Mouse (Mus musculus): ENCODE data around the gene Ispd. TPM values are rescaled to one million over a fixed set of nuclear protein-coding genes. Genes with fewer than 3 reads are reported as not detected.

Ispd gene
- polyA plus RNA-seq, 1 experiment from 2014 or later: 8.2 TPM

DNA sequence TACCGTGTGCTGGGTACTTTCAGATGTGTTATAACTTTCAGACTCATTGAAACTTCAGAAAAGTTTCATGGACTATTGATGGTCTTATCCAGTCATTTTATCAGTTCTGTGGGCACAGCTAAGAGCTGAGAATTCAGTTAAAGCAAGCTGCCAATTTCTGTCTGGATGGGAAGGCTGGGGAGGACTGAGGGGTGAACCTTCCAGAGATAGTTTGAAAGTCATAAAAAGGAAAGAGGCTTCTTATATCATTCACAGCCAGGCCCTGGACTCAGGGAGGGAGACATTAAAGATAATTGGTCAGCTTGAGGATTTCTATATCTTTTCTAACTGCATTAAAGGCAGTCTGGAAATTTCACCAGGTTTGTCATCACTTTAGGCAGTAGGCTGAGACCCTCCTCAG, 185.7 kb downstream of the Ispd start:
- Histone ChIP-seq H3K36me3 (ENCODE audit: control insufficient read depth, insufficient read depth, low read length) (no peaks in the 10 kb centered on the region), H3K27ac (ENCODE audit: low read depth, low read length) (no peak overlapping the region), H3K4me1 (replicated peaks; ENCODE audit: control insufficient read depth, insufficient read depth, low read length) (no peaks in the 10 kb centered on the region), H3K4me3 (ENCODE audit: low read depth, low read length) (no peak overlapping the region), H3K4me2 (ENCODE audit: low read depth, low read length, severe bottlenecking) (no peak overlapping the region), H3K9me3 (ENCODE audit: control insufficient read depth, low read length) (no peaks in the 10 kb centered on the region), H3K27me3 (ENCODE audit: control insufficient read depth, insufficient read depth, low read length) (no peaks in the 10 kb centered on the region), H3K9ac (ENCODE audit: low read length) (no peak overlapping the region)
- WGBS: 97% methylated on average over 1 of the region's 1 CpGs
- ATAC-seq (replicated peaks; ENCODE audit: low FRiP score) (no peak), DNase-seq (ENCODE audit: low spot score) (no peak)

DNA sequence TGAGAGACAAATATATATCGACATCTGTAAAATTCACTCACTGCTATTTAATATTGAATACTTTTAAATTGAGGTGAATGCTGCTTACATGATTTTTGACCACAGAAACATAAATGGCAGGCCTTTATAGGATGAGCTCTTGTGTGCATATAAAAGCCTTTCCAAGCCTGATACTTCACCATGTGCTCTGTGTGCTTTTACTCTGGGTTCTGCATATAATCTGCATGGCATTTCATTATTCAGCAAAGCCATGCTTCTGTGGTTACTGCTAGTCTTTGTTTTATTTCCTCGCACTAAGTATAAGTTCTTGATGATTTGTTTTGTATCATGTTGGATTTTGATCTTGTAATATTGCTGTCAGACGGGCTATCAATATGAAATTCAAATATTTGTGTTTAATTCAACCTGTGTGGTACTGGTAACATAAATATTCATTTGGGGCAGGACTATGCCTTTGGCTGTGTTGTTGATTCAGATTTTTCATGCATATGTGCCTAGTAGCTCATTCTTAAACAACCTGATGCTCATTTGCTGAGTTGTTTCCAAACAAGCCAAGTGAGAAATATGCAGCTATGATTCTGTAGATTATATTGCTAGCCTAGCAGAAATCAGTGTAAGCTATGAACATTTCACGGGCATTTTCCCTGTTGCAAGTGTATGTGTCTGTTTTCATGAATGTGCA, 189.3 kb downstream of the Ispd start:
- no peak for ATAC-seq (replicated peaks; ENCODE audit: low FRiP score)
- no peak for DNase-seq (ENCODE audit: low spot score)
- no peaks in the 10 kb centered on the region for H3K36me3 ChIP-seq (ENCODE audit: control insufficient read depth, insufficient read depth, low read length)
- H3K27me3 ChIP-seq (ENCODE audit: control insufficient read depth, insufficient read depth, low read length): no peaks in the 10 kb centered on the region
- H3K27ac ChIP-seq (ENCODE audit: low read depth, low read length): no peak overlapping the region
- no peak overlapping the region for H3K4me2 ChIP-seq (ENCODE audit: low read depth, low read length, severe bottlenecking)
- H3K4me1 ChIP-seq (replicated peaks; ENCODE audit: control insufficient read depth, insufficient read depth, low read length): no peaks in the 10 kb centered on the region
- no peaks in the 10 kb centered on the region for H3K9me3 ChIP-seq (ENCODE audit: control insufficient read depth, low read length)
- no peak overlapping the region for H3K4me3 ChIP-seq (ENCODE audit: low read depth, low read length)
- H3K9ac ChIP-seq (ENCODE audit: low read length): no peak overlapping the region
- WGBS: 86% methylated on average over 4 of the region's 4 CpGs

DNA sequence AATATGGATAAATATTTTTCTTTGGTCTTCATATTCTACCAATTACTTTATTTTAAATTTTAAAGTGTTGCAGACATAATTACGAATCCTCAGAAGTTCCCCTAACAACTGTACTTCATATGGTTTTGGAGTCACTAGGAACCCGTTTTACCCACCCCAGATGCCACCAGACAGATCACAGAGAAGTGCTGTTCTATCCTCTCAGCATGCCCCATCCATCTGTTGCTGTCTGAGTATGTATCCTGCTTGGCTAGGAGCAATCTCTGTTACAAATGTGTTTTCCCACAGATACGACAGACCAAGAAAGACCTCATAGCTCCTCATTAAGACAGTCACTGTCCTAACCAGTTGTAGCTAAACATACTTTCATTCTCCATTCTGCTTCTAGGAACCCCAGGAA, 203.6 kb downstream of the Ispd start:
- Histone ChIP-seq H3K4me3 (ENCODE audit: low read depth, low read length) (no peak overlapping the region), H3K27ac (ENCODE audit: low read depth, low read length) (no peak overlapping the region), H3K9me3 (ENCODE audit: control insufficient read depth, low read length) (no peaks in the 10 kb centered on the region), H3K27me3 (ENCODE audit: control insufficient read depth, insufficient read depth, low read length) (no peaks in the 10 kb centered on the region), H3K36me3 (ENCODE audit: control insufficient read depth, insufficient read depth, low read length) (no peaks in the 10 kb centered on the region), H3K9ac (ENCODE audit: low read length) (no peak overlapping the region), H3K4me2 (ENCODE audit: low read depth, low read length, severe bottlenecking) (no peak overlapping the region), H3K4me1 (replicated peaks; ENCODE audit: control insufficient read depth, insufficient read depth, low read length) (no peaks in the 10 kb centered on the region)
- 82% methylated on average over 3 of the region's 3 CpGs for WGBS
- no peak for ATAC-seq (replicated peaks; ENCODE audit: low FRiP score)
- DNase-seq (ENCODE audit: low spot score): no peak

DNA sequence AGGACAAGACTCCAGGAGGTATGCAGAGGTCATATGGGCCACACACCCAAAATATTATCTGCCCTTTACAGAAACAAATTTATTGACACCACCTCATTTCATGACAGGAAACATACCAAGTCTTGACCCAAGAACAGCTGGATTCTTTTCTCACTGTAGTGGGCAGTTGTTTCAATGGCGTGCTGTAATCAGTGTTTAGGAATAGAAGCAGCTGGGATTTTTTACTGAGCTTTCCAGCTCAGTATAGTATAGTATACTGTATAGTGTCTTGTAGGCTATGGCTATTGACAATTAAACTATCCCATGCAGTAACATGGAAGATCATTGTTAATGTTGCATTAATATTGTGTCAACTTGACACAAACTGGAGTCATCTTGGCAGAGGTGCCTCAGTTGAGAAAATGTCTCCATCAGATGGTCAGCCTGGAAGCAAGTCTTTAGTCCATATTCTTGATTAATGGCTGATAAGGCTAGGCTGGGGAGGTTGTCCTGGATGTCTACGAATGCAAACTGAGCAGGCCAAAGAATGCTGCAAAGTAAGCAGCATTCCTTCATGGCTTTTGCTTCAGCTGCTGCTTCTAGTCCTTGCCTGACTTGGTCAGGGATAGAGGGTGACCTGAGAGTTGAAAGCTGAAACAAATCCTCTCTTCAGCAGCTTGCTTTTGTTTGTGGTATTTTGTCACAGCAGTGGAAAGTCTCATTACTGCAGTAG, 216.4 kb downstream of the Ispd start:
- H3K4me3 ChIP-seq (ENCODE audit: low read depth, low read length): no peak overlapping the region

DNA sequence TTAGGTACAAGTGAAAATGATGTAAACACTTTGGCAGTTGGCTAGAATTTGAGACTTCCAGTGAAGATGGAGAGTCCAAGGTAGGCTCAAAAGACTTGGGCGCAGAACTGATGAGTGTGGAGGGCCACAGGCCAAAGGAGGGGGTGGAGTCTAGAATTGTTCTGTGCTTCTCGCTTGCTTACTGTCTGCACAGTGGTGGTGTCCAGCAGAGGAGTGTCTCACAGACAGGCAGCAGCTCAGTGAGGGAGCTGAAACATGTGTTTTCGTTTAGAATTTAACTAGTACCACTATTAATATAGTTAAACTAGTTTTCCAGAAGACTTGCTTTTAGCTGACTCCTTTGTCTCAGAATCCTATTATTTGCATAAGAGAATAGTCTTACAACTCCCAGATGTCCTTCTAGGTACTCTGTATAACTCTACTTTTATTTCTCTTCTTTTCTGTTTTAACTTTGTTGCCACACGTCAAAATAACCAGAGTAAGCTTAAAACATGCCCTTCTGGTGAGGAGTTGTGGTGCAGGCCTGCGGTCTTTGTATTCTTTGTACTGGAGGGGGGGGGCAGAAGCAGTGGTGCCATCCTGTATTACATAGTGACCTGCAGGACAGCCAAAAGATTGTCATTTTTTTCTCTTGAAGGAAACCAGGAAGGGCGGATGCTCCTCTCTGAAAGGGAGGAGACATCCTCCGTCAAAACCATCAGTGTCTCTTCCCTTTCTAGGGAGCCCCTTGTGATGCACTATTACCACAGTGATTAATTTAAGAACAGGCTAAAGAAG, 240.9 kb downstream of the Ispd start:
- Histone ChIP-seq H3K4me2 (ENCODE audit: low read depth, low read length, severe bottlenecking) (no peak overlapping the region), H3K27ac (ENCODE audit: low read depth, low read length) (no peak overlapping the region), H3K36me3 (ENCODE audit: control insufficient read depth, insufficient read depth, low read length) (no peaks in the 10 kb centered on the region), H3K9ac (ENCODE audit: low read length) (no peak overlapping the region), H3K4me1 (replicated peaks; ENCODE audit: control insufficient read depth, insufficient read depth, low read length) (no peaks in the 10 kb centered on the region), H3K27me3 (ENCODE audit: control insufficient read depth, insufficient read depth, low read length) (no peaks in the 10 kb centered on the region), H3K9me3 (ENCODE audit: control insufficient read depth, low read length) (no peaks in the 10 kb centered on the region), H3K4me3 (ENCODE audit: low read depth, low read length) (no peak overlapping the region)
- ATAC-seq (replicated peaks; ENCODE audit: low FRiP score) (no peak), DNase-seq (ENCODE audit: low spot score) (no peak)
- 81% methylated on average over 7 of the region's 7 CpGs for WGBS

More for the DNA sequence above, 216.4 kb downstream of the Ispd start:
- DNase-seq (ENCODE audit: low spot score): no peak
- Histone ChIP-seq H3K9ac (ENCODE audit: low read length) (no peak overlapping the region), H3K36me3 (ENCODE audit: control insufficient read depth, insufficient read depth, low read length) (no peaks in the 10 kb centered on the region), H3K4me2 (ENCODE audit: low read depth, low read length, severe bottlenecking) (no peak overlapping the region), H3K9me3 (ENCODE audit: control insufficient read depth, low read length) (no peaks in the 10 kb centered on the region), H3K27me3 (ENCODE audit: control insufficient read depth, insufficient read depth, low read length) (no peaks in the 10 kb centered on the region), H3K27ac (ENCODE audit: low read depth, low read length) (no peak overlapping the region), H3K4me1 (replicated peaks; ENCODE audit: control insufficient read depth, insufficient read depth, low read length) (no peaks in the 10 kb centered on the region)
- 71% methylated on average over 2 of the region's 2 CpGs for WGBS
- ATAC-seq (replicated peaks; ENCODE audit: low FRiP score): no peak

DNA sequence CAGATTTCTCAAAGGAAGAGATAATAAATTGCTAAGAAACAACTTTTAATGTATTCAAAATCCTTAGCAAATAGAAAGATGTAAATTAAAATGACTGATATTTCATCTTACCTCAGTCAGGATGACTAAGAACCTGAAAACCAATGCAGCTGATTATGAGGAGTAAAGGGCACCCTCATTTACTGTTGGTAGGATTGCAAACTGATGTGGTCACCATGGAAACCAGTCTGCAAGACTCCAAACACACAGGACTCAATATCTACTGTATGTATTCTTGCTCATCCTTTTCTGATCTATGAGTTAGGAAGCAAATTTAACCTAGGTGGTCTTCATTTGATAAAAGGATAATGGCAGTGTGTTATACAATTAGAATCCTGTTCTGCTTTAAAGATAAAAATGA, 246.0 kb downstream of the Ispd start:
- Histone ChIP-seq H3K4me1 (replicated peaks; ENCODE audit: control insufficient read depth, insufficient read depth, low read length) (no peaks in the 10 kb centered on the region), H3K27me3 (ENCODE audit: control insufficient read depth, insufficient read depth, low read length) (no peaks in the 10 kb centered on the region), H3K9ac (ENCODE audit: low read length) (no peak overlapping the region), H3K4me3 (ENCODE audit: low read depth, low read length) (no peak overlapping the region), H3K4me2 (ENCODE audit: low read depth, low read length, severe bottlenecking) (no peak overlapping the region), H3K27ac (ENCODE audit: low read depth, low read length) (no peak overlapping the region), H3K36me3 (ENCODE audit: control insufficient read depth, insufficient read depth, low read length) (no peaks in the 10 kb centered on the region), H3K9me3 (ENCODE audit: control insufficient read depth, low read length) (no peaks in the 10 kb centered on the region)
- DNase-seq (ENCODE audit: low spot score) (no peak), ATAC-seq (replicated peaks; ENCODE audit: low FRiP score) (no peak)

DNA sequence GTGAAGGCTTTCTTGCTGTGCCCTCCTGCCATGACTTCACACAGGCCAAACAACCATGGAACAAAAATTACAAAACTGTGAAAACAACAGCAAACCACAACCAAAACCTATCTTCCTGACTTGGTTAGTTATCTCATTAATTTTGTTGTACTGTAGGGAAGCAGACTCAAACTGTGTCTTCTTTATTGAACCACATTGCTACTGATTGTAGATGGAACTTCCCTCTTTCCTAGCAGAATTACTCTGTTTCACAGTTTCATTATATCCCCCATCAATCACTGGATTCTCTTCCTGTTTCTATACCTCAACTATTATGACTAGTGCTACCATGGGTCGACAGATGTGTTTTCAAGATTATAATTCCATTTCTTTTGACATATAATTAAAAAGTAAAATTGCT, 251.2 kb downstream of the Ispd start:
- Histone ChIP-seq H3K4me3 (ENCODE audit: low read depth, low read length) (no peak overlapping the region), H3K4me1 (replicated peaks; ENCODE audit: control insufficient read depth, insufficient read depth, low read length) (no peaks in the 10 kb centered on the region), H3K27ac (ENCODE audit: low read depth, low read length) (no peak overlapping the region), H3K27me3 (ENCODE audit: control insufficient read depth, insufficient read depth, low read length) (no peaks in the 10 kb centered on the region), H3K9me3 (ENCODE audit: control insufficient read depth, low read length) (no peaks in the 10 kb centered on the region), H3K4me2 (ENCODE audit: low read depth, low read length, severe bottlenecking) (no peak overlapping the region), H3K36me3 (ENCODE audit: control insufficient read depth, insufficient read depth, low read length) (no peaks in the 10 kb centered on the region), H3K9ac (ENCODE audit: low read length) (no peak overlapping the region)
- ATAC-seq (replicated peaks; ENCODE audit: low FRiP score) (no peak), DNase-seq (ENCODE audit: low spot score) (no peak)
- WGBS: 92% methylated on average over 1 of the region's 1 CpGs

DNA sequence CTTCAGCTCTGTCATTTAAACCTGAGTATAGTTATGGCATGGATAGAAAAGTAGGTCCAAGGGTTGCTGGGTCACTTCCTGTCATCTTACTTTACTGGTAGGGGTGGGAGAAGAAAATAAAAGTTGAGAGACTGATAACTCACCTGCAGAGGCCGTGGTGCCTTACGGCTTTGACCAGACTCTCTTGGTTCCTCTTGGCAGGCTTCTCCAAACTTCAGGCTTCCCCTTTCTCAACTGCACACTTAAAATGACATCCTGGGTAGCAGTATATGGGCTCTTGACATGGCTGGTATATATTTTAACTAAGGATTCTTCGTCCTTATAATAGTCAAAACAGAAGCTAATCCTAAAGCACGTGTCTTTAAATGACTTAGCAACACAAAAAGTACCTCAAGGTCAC, 266.3 kb downstream of the Ispd start:
- Histone ChIP-seq H3K4me3 (ENCODE audit: low read depth, low read length) (no peak overlapping the region), H3K9me3 (ENCODE audit: control insufficient read depth, low read length) (no peaks in the 10 kb centered on the region), H3K4me1 (replicated peaks; ENCODE audit: control insufficient read depth, insufficient read depth, low read length) (no peaks in the 10 kb centered on the region), H3K9ac (ENCODE audit: low read length) (no peak overlapping the region), H3K36me3 (ENCODE audit: control insufficient read depth, insufficient read depth, low read length) (no peaks in the 10 kb centered on the region), H3K27ac (ENCODE audit: low read depth, low read length) (no peak overlapping the region), H3K27me3 (ENCODE audit: control insufficient read depth, insufficient read depth, low read length) (no peaks in the 10 kb centered on the region), H3K4me2 (ENCODE audit: low read depth, low read length, severe bottlenecking) (no peak overlapping the region)
- WGBS: 96% methylated on average over 4 of the region's 4 CpGs
- DNase-seq (ENCODE audit: low spot score) (no peak), ATAC-seq (replicated peaks; ENCODE audit: low FRiP score) (no peak)

Data from forebrain, embryonic 11.5 days (tissue).